Mouse (Mus musculus) c-Kit-positive CD71-negative TER-119-negative erythroid progenitor cells, embryonic 14.5 days (primary cell): ENCODE results near the gene Crisp3.
"Not testable (repeated sequence)": the region's sequence is repeated elsewhere in the genome, so short reads cannot be mapped to it uniquely, and the experiment has no call there.

ENCODE experiments used
- DNase-seq: peaks from one replicate; pipeline ENCODE4 v3.0.0-alpha.2; 2013; ENCODE audit warnings: low read depth

Gene Crisp3

DNA sequence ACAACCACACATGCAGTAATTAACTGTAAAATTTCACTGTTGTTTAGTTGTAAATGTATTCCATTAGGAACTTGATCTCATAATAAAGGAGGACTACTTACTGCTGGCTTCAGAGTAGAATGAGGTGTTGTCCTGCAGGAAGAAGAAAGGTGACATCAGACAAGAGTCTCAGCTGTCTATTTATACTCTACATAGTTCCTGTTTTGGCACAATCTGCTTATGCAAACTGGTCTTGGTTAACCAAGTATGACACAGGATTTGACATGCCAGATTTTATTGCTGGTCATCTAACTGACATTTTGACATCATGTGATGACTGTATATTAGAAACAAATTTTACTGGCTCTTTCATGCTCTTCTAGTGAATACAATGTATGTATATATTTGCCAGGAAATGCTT, at the start of gene Crisp3:
Gene Crisp3 (minus strand): TSS at position 154 of the 400 bp plus-strand sequence.
- no peak for DNase-seq

DNA sequence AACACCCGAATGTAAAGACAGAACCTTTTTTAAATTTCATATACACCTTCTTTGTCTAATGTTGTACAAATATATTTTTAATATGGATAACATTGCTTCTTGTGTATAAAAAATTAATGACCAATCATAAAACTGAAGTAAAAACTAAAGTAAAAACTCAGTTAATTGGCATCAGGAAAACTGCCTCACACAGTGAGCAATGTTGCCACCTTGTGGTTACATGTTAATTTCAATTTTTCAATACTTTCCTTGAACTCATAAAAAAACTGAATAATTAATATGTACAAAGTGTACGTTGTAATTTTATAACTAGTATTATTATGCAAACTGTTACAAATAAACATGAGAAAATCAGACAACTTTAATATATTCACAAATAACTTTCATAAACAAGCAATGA, 43.3 kb upstream of the Crisp3 start:
- no peak for DNase-seq

DNA sequence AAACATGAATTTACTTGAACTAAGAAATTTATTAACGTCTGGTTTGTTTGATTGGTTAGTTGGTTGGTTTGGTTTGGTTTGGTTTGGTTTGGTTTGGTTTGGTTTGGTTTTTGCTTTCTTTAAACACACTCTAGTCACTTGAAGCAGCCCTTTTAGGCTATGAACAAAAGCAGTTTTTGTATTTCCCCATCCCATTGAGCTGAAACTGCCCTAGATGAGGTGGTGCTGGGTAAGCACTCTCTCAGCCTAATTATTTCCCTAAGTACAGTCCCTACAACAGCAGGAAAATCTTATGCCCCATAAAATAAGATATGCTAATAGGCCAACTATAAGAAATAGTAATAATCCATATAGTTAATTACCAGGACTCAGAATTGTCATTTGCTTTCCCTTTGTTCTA, 33.4 kb upstream of the Crisp3 start:
- no peak for DNase-seq

DNA sequence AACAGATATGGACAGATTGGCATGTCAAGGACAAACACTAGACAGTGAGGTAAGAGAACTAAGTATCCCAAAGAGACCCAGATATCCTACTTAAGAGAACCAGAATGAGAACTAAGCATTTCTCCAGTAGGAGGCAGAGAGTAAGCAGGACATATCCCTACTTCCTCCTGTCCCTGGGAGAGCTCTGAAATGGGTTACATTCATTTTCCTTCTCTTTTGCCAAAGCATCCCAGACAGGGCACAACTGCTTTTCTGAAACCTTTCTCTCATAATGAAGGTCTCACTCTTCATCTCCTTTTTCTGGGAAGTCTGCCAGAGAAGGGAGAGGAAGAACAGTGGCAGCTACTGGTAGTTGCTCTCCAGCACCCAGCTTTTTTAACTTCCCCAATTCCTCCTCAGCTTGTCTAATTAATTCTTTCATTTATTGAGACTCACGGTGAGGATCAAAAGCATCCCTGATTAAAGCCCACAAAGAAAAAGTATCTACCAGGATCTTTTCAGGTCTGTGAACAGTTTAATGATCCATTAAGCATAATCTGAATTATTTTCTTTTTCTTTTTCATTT, 32.9 kb upstream of the Crisp3 start:
- DNase-seq: no peak

DNA sequence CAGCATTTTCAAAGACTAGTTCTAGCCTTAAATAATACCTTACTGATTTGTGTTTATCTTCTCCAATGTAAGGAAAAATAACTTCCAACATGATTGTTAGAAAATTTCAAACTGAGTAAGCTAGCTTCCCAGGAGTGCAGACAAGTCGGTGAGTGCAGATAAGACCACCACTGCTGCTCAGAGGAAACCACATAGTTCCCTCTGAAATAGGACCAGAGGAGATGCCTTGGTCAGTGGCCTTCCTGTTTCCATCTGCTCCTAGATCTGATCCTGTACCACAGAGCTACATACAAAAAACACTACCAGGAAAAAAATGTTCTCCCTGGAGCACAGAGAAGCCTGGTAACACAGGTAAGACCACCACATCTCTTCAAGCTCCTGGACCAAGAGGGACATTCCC, 10.4 kb upstream of the Crisp3 start:
- no peak for DNase-seq

DNA sequence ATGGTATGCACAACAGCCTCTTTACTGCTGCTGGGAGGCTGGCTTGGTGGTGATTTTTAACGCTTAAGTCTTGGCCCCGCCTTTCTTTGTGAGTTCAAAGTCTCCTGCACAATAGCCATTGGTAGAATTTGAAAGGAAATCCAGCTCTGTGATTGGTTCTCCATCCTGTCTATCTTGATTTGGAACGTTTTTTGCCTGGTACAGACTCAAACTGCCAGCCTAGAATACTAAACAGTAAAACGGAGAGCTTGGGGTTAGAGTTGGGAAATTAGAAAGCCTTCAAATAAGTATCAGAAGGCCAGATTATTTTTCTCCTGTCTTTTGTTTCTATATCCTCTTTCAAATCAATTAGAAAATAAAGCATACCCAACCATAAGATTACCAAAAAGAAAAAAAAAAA, 33.5 kb downstream of the Crisp3 start, which contains the start of gene Pgk2:
Gene Pgk2 (minus strand): TSS at position 101 of the 400 bp plus-strand sequence.
- no peak for DNase-seq

DNA sequence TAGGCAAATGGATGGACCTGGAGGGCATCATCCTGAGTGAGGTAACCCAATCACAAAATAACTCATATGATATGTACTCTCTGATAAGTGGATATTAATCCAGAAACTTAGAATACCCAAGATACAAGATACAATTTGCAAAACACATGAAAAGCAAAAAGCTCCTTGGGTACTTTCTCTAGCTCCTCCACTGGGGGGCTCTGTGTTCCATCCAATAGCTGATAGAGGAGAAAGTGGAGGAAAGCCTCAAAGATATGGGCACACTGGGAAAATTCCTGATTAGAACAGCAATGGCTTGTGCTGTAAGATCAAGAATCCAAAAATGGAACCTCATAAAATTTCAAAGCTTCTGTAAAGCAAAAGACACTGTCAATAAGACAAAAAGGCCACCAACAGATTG, 40.3 kb downstream of the Crisp3 start:
- DNase-seq: not testable (repeated sequence)

DNA sequence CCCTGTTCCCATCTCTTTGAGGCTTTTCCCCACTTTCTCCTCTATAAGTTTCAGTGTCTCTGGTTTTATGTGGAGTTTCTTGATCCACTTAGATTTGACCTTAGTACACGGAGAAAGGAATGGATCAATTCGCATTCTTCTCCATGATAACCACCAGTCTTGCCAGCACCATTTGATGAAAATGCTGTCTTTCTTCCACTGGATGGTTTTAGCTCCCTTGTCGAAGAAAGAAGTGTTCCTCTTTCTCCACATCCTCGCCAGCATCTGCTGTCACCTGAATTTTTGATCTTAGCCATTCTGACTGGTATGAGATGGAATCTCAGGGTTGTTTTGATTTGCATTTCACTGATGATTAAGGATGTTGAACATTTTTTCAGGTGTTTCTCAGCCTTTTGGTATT, 51.9 kb downstream of the Crisp3 start:
- DNase-seq: not testable (repeated sequence)
